Mouse (Mus musculus) myocyte (in vitro differentiated cells): Measurements from ENCODE around the gene Schip1. TPM values are rescaled to one million over a fixed set of nuclear protein-coding genes. Genes with fewer than 3 reads are reported as not detected.

Source experiments
- H3K27me3 ChIP-seq: one replicate; pipeline ENCODE4 v1.6.1; 2011; ENCODE audit not compliant: control insufficient read depth, insufficient read depth, insufficient read length
- H3K36me3 ChIP-seq: one replicate; pipeline ENCODE4 v1.6.1; 2011; ENCODE audit not compliant: control insufficient read depth, insufficient read depth
- H3K4me2 ChIP-seq: one replicate; pipeline ENCODE4 v1.6.1; 2011; ENCODE audit warnings: low read depth, control low read depth
- H3K4me3 ChIP-seq: one replicate; pipeline ENCODE4 v1.5.1; 2011; ENCODE audit warnings: mild to moderate bottlenecking, control low read depth, moderate library complexity
- H3K79me2 ChIP-seq: one replicate; pipeline ENCODE4 v1.6.1; 2011; ENCODE audit not compliant: control insufficient read depth, insufficient read depth
- H3ac ChIP-seq: one replicate; pipeline ENCODE4 v1.6.1; 2011; ENCODE audit not compliant: control insufficient read depth, insufficient read length
- CEBPB ChIP-seq: IDR thresholded peaks from 2 replicates; pipeline ENCODE4 v1.6.1; 2011; ENCODE audit warnings: mild to moderate bottlenecking, moderate library complexity; ENCODE audit not compliant: poor library complexity, insufficient read depth, severe bottlenecking
- E2F4 ChIP-seq: IDR thresholded peaks from one replicate; pipeline ENCODE4 v1.6.1; 2011; ENCODE audit warnings: mild to moderate bottlenecking, control low read depth, moderate library complexity; ENCODE audit not compliant: insufficient read depth
- MAX ChIP-seq: IDR thresholded peaks from one replicate; pipeline ENCODE4 v1.6.1; 2011; ENCODE audit warnings: low read depth, mild to moderate bottlenecking, control low read depth
- MYOD1 ChIP-seq, 3 experiments: IDR thresholded peaks; one replicate each; pipeline ENCODE4 v1.6.1; 2011; ENCODE audit warnings: control low read depth in 2 of 3, low read depth in 2 of 3, mild to moderate bottlenecking in 2 of 3, moderate library complexity in 1 of 3; ENCODE audit not compliant: insufficient read length in 2 of 3, control insufficient read depth in 1 of 3
- MYOG ChIP-seq, 3 experiments: IDR thresholded peaks; one replicate each; pipeline ENCODE4 v1.6.1; 2011; ENCODE audit warnings: control low read depth in 2 of 3, low read depth in 2 of 3, mild to moderate bottlenecking in 2 of 3; ENCODE audit not compliant: insufficient read length in 2 of 3, control insufficient read depth in 1 of 3, insufficient read depth in 1 of 3
- POLR2A ChIP-seq: IDR thresholded peaks from one replicate; pipeline ENCODE4 v1.6.1; 2011; ENCODE audit warnings: low read depth, mild to moderate bottlenecking, control low read depth, moderate library complexity; ENCODE audit not compliant: insufficient read length
- POLR2AphosphoS2 ChIP-seq: IDR thresholded peaks from one replicate; pipeline ENCODE4 v1.6.1; 2011; ENCODE audit warnings: low read depth, control low read depth; ENCODE audit not compliant: insufficient read length
- REST ChIP-seq: IDR thresholded peaks from one replicate; pipeline ENCODE4 v1.6.1; 2011; ENCODE audit warnings: mild to moderate bottlenecking, control low read depth, moderate library complexity; ENCODE audit not compliant: insufficient read depth, insufficient read length
- SRF ChIP-seq: IDR thresholded peaks from one replicate; pipeline ENCODE4 v1.6.1; 2011; ENCODE audit warnings: low read depth; ENCODE audit not compliant: control insufficient read depth, insufficient read length
- TCF12 ChIP-seq: IDR thresholded peaks from one replicate; pipeline ENCODE4 v1.6.1; 2011; ENCODE audit warnings: mild to moderate bottlenecking, control low read depth; ENCODE audit not compliant: poor library complexity, insufficient read depth, severe bottlenecking
- TCF3 ChIP-seq: IDR thresholded peaks from one replicate; pipeline ENCODE4 v1.6.1; 2011; ENCODE audit warnings: low read depth, control low read depth; ENCODE audit not compliant: insufficient read length
- USF1 ChIP-seq: IDR thresholded peaks from one replicate; pipeline ENCODE4 v1.6.1; 2011; ENCODE audit warnings: low read depth, mild to moderate bottlenecking, control low read depth, moderate library complexity
- polyA plus RNA-seq: library from polyadenylated mRNA; unstranded; fragments of >200 nt; fragmentation: generic; extraction: Trizol; gene quantifications from one replicate; pipeline ENCODE4 v1.2.1, GENCODE M21; 2012; ENCODE audit warnings: missing spikeins

The Schip1 gene
- polyA plus RNA-seq, 1 experiment = 23.3 TPM

DNA sequence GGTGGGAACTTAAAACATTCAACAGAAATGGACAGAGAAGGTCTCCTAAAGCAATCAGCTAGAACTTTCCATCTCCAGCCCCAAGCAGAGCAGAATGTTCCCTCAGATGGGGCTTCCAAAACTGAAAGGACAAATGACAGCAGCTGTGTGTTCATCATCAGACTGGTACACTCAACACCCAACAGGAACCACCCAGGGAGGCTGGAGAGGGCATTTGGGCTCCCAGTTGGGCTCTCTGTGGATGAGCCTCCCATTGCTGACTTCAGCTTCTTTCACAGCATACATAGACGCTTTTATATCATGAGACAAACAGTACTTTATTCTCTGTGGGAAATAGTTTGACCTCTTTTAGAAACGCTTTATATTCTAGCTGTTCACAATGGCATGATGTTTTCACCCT lies 291.9 kb downstream of the Schip1 start:
- H3K27me3 ChIP-seq = no peaks in the 10 kb centered on the region
- no peaks in the 10 kb centered on the region for H3K36me3 ChIP-seq
- H3K4me3 ChIP-seq = no peak overlapping the region
- no peaks in the 10 kb centered on the region for H3K79me2 ChIP-seq
- H3K4me2 ChIP-seq = no peak overlapping the region
- TF ChIP-seq TCF12 = no peak
- TF ChIP-seq CEBPB = no peak
- no peak for TF ChIP-seq MYOD1 (IDR thresholded peaks at IDR 0.05; ENCODE audit: control insufficient read depth in 1 of 3, insufficient read length in 2 of 3, low read depth in 2 of 3)
- TF ChIP-seq REST = no peak
- no peak for TF ChIP-seq SRF
- TF ChIP-seq MAX = no peak
- H3ac ChIP-seq = no peak overlapping the region

DNA sequence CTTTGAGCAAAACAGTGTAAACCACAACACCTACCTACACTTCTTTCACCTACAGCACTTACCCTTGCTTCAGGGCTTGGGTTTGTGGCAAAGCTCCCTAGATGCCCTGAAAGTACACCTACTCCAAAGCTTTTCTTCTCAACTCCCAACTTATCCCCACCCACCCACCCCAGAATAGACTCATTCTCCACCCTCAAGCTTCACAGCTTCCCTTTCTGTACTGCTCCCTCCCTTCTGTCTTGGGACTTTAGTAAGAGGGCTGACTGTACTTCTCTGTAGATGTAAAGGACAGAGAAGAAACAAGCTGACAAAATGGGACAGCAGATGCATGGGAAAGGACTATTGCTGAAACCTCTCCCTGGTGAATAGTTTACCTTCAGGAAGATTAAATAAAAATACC lies 303.4 kb downstream of the Schip1 start:
- TF ChIP-seq MAX = no peak
- TF ChIP-seq USF1 = no peak
- no peak for TF ChIP-seq POLR2A
- no peak for TF ChIP-seq MYOG (IDR thresholded peaks at IDR 0.05; ENCODE audit: control insufficient read depth in 1 of 3, insufficient read depth in 1 of 3, insufficient read length in 2 of 3, low read depth in 2 of 3)
- TF ChIP-seq E2F4 = no peak
- Histone ChIP-seq H3K27me3 (no peaks in the 10 kb centered on the region), H3ac (no peak overlapping the region), H3K79me2 (no peaks in the 10 kb centered on the region), H3K36me3 (no peaks in the 10 kb centered on the region), H3K4me3 (no peak overlapping the region), H3K4me2 (no peak overlapping the region)

DNA sequence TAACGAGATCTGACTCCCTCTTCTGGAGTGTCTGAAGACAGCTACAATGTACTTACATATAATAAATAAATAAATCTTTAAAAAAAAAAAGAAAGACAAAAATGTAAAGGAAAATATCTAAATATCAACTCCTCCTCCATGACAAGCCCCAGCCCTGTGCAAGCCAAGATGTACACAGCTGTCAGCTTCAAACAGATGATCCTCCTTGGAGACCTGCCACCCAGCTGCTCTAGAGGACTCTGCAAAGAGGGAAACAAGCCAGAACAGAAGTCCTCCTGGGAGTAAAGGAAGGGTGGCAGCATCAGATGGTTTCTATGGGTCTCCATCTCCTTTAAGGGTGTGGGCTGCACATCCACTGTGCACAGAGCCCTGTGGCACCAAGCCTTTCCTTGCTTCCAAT lies 308.3 kb downstream of the Schip1 start:
- Histone ChIP-seq H3K4me3 (no peak overlapping the region), H3K36me3 (no peaks in the 10 kb centered on the region), H3K4me2 (no peak overlapping the region), H3ac (no peak overlapping the region), H3K27me3 (peaks cover 5% of the 10 kb centered on the region), H3K79me2 (no peaks in the 10 kb centered on the region)
- TF ChIP-seq E2F4 = no peak
- no peak for TF ChIP-seq TCF12
- TF ChIP-seq MAX = no peak
- TF ChIP-seq REST = no peak
- TF ChIP-seq USF1 = no peak
- TF ChIP-seq POLR2A = no peak
- TF ChIP-seq SRF = no peak
- TF ChIP-seq CEBPB = no peak
- no peak for TF ChIP-seq TCF3
- TF ChIP-seq MYOG (IDR thresholded peaks at IDR 0.05; ENCODE audit: control insufficient read depth in 1 of 3, insufficient read depth in 1 of 3, insufficient read length in 2 of 3, low read depth in 2 of 3) = no peak
- no peak for TF ChIP-seq MYOD1 (IDR thresholded peaks at IDR 0.05; ENCODE audit: control insufficient read depth in 1 of 3, insufficient read length in 2 of 3, low read depth in 2 of 3)
- TF ChIP-seq POLR2AphosphoS2 = no peak

DNA sequence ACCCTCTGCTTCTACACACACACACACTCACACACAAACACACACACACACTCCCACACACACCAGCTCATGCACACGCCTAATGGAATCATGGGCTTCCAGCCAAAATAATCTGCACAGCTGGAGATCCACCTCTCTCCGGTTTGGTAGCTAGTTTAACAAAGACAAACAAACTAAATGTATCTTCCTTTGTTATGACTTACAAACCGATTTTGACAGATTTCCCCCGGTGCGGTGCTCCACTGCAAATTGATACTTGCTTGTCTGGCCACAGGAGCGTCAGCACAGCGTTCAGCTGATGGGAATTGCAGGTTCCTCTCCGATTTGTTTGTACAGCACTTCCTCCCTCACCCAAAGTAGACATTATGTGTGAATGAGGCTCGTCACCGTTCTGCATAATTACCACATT lies 310.5 kb downstream of the Schip1 start:
- Histone ChIP-seq H3ac (no peak overlapping the region), H3K27me3 (peaks cover 5% of the 10 kb centered on the region), H3K4me3 (no peak overlapping the region), H3K4me2 (no peak overlapping the region), H3K79me2 (no peaks in the 10 kb centered on the region), H3K36me3 (no peaks in the 10 kb centered on the region)
- TF ChIP-seq MAX (no peak), POLR2AphosphoS2 (no peak), SRF (no peak), E2F4 (no peak), POLR2A (no peak), TCF3 (no peak), TCF12 (no peak), USF1 (no peak), MYOG (IDR thresholded peaks at IDR 0.05; ENCODE audit: control insufficient read depth in 1 of 3, insufficient read depth in 1 of 3, insufficient read length in 2 of 3, low read depth in 2 of 3) (no peak), CEBPB (no peak), MYOD1 (IDR thresholded peaks at IDR 0.05; ENCODE audit: control insufficient read depth in 1 of 3, insufficient read length in 2 of 3, low read depth in 2 of 3) (no peak), REST (no peak)

DNA sequence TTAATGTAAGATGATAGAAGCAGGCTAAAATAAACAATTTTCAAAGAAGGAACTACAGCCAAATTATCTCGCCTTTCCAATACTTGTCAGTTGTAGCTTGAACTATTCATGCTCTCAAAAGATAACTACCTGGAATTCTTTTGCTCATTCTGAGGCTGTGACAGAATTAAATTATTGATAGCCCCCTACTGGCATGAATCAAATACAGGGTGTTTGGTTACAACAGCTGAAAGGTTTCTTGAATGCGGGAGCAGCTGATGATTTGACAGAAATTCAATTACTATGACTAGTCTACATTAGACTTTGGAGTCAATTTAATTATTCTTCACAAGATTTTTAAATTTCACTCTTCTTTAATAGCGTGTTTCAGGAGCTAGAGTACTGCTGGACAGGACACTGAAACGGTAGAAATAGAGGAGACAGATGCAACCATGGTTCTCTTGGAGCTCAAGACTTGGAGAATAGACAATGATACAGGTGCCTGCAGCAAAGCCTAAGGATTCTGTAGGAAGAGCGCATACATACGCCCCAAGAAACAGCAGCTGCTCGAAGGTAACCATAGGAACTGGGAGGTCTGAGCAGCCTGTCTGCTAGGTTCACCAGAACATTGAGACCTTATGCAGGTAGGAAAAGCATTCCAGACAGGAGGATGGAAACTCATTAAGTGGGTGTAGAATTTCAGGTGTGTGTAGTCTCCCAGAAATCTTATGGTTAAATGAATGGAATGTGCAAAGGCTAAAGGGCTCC lies 313.0 kb downstream of the Schip1 start:
- Histone ChIP-seq H3K27me3 (peaks cover 5% of the 10 kb centered on the region), H3ac (no peak overlapping the region), H3K4me3 (no peak overlapping the region), H3K79me2 (no peaks in the 10 kb centered on the region), H3K36me3 (no peaks in the 10 kb centered on the region), H3K4me2 (no peak overlapping the region)
- TF ChIP-seq USF1 = no peak
